Mouse (Mus musculus): Measurements from ENCODE around the gene Car7. TPM values are rescaled to one million over a fixed set of nuclear protein-coding genes. Genes with fewer than 3 reads are reported as not detected.

Car7 gene
- not detected in 2 replicates for total RNA-seq (2015)
- total RNA-seq (2017): 0.07 and 0.33 TPM in 2 replicates

GRCm38 (mm10) chr8:104533971-104534778 is at the start of gene Car7, which contains the start of gene Nae1:
Gene Car7 (plus strand): TSS chr8:104534689.
Gene Nae1 (minus strand): TSS chr8:104534637.
- peak; percentile 85 for ATAC-seq (replicated peaks; ENCODE audit: poor library complexity)

GRCm38 (mm10) chr8:104509061-104510006 is 25.2 kb upstream of the Car7 start, which contains the start of gene Terb1:
Gene Terb1 (minus strand): TSS chr8:104509910.
- ATAC-seq (replicated peaks; ENCODE audit: poor library complexity): peak; percentile 67

GRCm38 (mm10) chr8:104510134-104510533 is 24.4 kb upstream of the Car7 start:
- no peak for ATAC-seq (replicated peaks; ENCODE audit: poor library complexity)

- no peak for ATAC-seq (replicated peaks; ENCODE audit: poor library complexity)
Measured at GRCm38 (mm10) chr8:104517872-104518271, 16.6 kb upstream of the Car7 start.

- no peak for ATAC-seq (replicated peaks; ENCODE audit: poor library complexity)
Measured at GRCm38 (mm10) chr8:104529671-104530070, 4.8 kb upstream of the Car7 start.

GRCm38 (mm10) chr8:104533551-104533950 is 938 bp upstream of the Car7 start:
- ATAC-seq (replicated peaks; ENCODE audit: poor library complexity): 0 out of 2 replicates have a peak, but pooled peaks have one; percentile 1

- peak; percentile 53 for ATAC-seq (replicated peaks; ENCODE audit: poor library complexity)
Measured at GRCm38 (mm10) chr8:104534779-104535141, 271 bp downstream of the Car7 start.

GRCm38 (mm10) chr8:104535378-104535777 is 889 bp downstream of the Car7 start:
- peak; percentile 3; the same call in 1 of the 2 replicates for ATAC-seq (replicated peaks; ENCODE audit: poor library complexity)

- no peak for ATAC-seq (replicated peaks; ENCODE audit: poor library complexity)
Measured at GRCm38 (mm10) chr8:104536028-104536427, 1.5 kb downstream of the Car7 start.

- ATAC-seq (replicated peaks; ENCODE audit: poor library complexity): no peak
Measured at GRCm38 (mm10) chr8:104538896-104539295, 4.4 kb downstream of the Car7 start.

GRCm38 (mm10) chr8:104539566-104539965 is 5.1 kb downstream of the Car7 start:
- peak; percentile 6; the same call in 1 of the 2 replicates for ATAC-seq (replicated peaks; ENCODE audit: poor library complexity)

- ATAC-seq (replicated peaks; ENCODE audit: poor library complexity): no peak
Measured at GRCm38 (mm10) chr8:104540238-104540637, 5.7 kb downstream of the Car7 start.

GRCm38 (mm10) chr8:104540710-104541514 is 6.4 kb downstream of the Car7 start:
- ATAC-seq (replicated peaks; ENCODE audit: poor library complexity): peak; percentile 46

GRCm38 (mm10) chr8:104541515-104541880 is 7.0 kb downstream of the Car7 start:
- peak; percentile 19; the same call in 1 of the 2 replicates for ATAC-seq (replicated peaks; ENCODE audit: poor library complexity)

GRCm38 (mm10) chr8:104542160-104542559 is 7.7 kb downstream of the Car7 start:
- ATAC-seq (replicated peaks; ENCODE audit: poor library complexity): no peak

GRCm38 (mm10) chr8:104543440-104544045 is 9.1 kb downstream of the Car7 start:
- ATAC-seq (replicated peaks; ENCODE audit: poor library complexity): no peak

- no peak for ATAC-seq (replicated peaks; ENCODE audit: poor library complexity)
Measured at GRCm38 (mm10) chr8:104555191-104555590, 20.7 kb downstream of the Car7 start.

GRCm38 (mm10) chr8:104557226-104557625 is 22.7 kb downstream of the Car7 start:
- no peak for ATAC-seq (replicated peaks; ENCODE audit: poor library complexity)

- no peak for ATAC-seq (replicated peaks; ENCODE audit: poor library complexity)
Measured at GRCm38 (mm10) chr8:104560731-104561130, 26.2 kb downstream of the Car7 start.
